Mouse (Mus musculus): ENCODE measurements around the gene Itga10. TPM values are rescaled to one million over a fixed set of nuclear protein-coding genes. Genes with fewer than 3 reads are reported as not detected.
"Not testable (repeated sequence)": the region's sequence is repeated elsewhere in the genome, so short reads cannot be mapped to it uniquely, and the experiment has no call there.

Gene Itga10
- total and polyA plus RNA-seq, 2 experiments from 2014 or later = 0.57 to 2.8 TPM

DNA sequence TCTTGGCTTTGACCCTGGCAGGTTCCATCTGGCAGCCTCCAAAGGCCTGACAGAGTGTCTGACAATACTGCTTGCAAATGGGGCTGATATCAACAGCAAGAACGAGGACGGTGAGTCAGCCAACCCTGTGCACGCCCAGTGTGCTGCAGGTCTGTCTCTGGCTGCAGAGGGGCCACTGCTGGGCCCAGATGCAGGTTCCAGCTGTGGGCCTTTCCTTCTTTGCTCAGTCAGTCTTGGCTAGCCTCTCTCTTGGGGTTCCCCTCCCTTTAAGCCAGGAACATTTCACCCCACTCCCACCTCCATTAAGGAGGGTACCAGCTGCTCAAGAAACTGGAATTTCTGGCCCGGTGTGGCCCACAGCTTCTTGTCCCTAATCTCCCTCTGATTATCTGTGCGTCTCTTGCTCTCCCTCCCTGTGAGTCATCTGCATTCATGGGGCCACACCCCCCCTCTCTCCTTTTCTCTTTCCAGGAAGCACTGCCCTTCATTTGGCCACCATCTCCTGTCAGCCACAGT is 33.8 kb downstream of the Itga10 start:
- no peak for DNase-seq

GRCm38 (mm10) chr3:96680269-96680956 is 35.0 kb downstream of the Itga10 start:
- peak; percentile 50 for DNase-seq
- no peak overlapping the region for H3K4me2 ChIP-seq (ENCODE audit: low read depth)
- H3K36me3 ChIP-seq (ENCODE audit: insufficient read depth) = no peaks in the 10 kb centered on the region
- no peaks in the 10 kb centered on the region for H3K9me3 ChIP-seq (ENCODE audit: low read length)
- H3K27ac ChIP-seq (ENCODE audit: low read depth, low read length) = no peak overlapping the region
- no peaks in the 10 kb centered on the region; the same call in 1 of the 2 replicates for H3K27me3 ChIP-seq (ENCODE audit: insufficient read depth, low read length)
- WGBS = 15% methylated on average over 12 of the region's 12 CpGs
- no peak overlapping the region for H3K4me3 ChIP-seq (ENCODE audit: low read depth, low read length)
- ATAC-seq = peak; percentile 85
- no peak for TF ChIP-seq CTCF (IDR thresholded peaks at IDR 0.05; ENCODE audit: low read depth)
- no peak overlapping the region for H3K9ac ChIP-seq
- peaks cover 7% of the 10 kb centered on the region; the same call in 1 of the 2 replicates for H3K4me1 ChIP-seq (ENCODE audit: insufficient read depth)

More for the DNA sequence above, 33.8 kb downstream of the Itga10 start:
- Histone ChIP-seq H3K27ac (ENCODE audit: low read depth, low read length) (no peak overlapping the region), H3K9ac (no peak overlapping the region), H3K36me3 (ENCODE audit: insufficient read depth) (no peaks in the 10 kb centered on the region), H3K9me3 (ENCODE audit: low read length) (no peaks in the 10 kb centered on the region), H3K4me2 (ENCODE audit: low read depth) (no peak overlapping the region), H3K4me3 (ENCODE audit: low read depth, low read length) (no peak overlapping the region), H3K27me3 (ENCODE audit: insufficient read depth, low read length) (no peaks in the 10 kb centered on the region; the same call in 1 of the 2 replicates), H3K4me1 (ENCODE audit: insufficient read depth) (peaks cover 7% of the 10 kb centered on the region; the same call in 1 of the 2 replicates)
- 24% methylated on average over 5 of the region's 5 CpGs for WGBS
- no peak for ATAC-seq
- TF ChIP-seq CTCF (IDR thresholded peaks at IDR 0.05; ENCODE audit: low read depth) = no peak

DNA sequence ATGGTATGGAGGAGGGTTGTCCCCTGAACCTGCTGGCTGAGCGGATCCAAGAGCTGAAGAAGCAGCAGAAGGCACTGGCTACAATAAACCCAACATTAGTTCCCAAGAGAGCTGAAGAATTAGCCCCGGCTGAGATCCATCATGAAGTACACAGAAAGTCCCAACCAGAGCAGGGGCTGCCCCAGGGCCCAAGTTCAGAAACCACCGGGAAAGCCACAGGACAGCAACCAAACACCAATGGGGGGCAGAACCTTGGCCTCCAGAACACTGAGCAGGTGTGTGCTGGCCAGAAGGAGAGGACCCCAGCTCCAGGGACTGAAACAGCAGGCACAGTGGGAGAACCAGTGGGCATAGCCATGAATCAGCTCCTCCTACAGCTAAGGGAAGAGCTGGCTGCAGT is 38.1 kb downstream of the Itga10 start:
- H3K4me1 ChIP-seq (ENCODE audit: insufficient read depth) = peaks cover 7% of the 10 kb centered on the region; the same call in 1 of the 2 replicates
- no peak for TF ChIP-seq CTCF (IDR thresholded peaks at IDR 0.05; ENCODE audit: low read depth)
- no peaks in the 10 kb centered on the region; the same call in 1 of the 2 replicates for H3K27me3 ChIP-seq (ENCODE audit: insufficient read depth, low read length)
- H3K4me2 ChIP-seq (ENCODE audit: low read depth) = no peak overlapping the region
- H3K9me3 ChIP-seq (ENCODE audit: low read length) = no peaks in the 10 kb centered on the region
- ATAC-seq = no peak
- no peak overlapping the region for H3K27ac ChIP-seq (ENCODE audit: low read depth, low read length)
- no peak for DNase-seq
- no peak overlapping the region for H3K9ac ChIP-seq
- no peaks in the 10 kb centered on the region for H3K36me3 ChIP-seq (ENCODE audit: insufficient read depth)
- H3K4me3 ChIP-seq (ENCODE audit: low read depth, low read length) = no peak overlapping the region
- WGBS = 82% methylated on average over 3 of the region's 3 CpGs

DNA sequence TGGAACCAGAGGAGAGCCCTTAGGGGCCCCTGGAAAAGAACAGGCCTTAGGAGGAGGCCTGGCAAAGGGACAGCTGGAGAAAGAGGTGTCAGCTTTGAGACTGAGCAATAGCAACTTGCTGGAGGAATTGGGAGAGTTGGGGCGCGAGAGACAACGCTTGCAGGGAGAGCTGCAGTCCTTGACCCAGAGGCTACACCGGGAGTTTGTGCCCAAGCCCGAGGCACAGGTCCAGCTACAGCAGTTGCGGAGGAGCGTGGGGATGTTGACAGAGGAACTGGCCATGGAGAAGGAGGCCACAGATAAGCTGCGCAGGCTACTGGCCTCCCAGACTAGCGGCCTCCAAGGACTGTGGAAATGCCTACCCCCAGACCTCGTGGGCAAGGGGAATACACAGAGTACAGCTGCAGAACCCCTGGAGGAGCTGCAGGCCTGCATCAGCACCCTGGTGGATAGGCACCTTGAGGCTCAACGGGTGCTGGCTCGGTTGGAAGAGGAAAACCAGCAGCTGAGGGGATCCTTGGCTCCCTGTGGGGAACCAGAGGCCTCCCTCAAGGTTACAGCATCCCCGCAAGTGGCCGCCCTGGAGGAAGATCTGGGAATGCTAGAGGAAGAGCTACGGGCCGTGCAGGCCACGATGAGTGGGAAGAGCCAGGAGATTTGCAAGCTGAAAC is 38.9 kb downstream of the Itga10 start:
- no peak overlapping the region for H3K4me3 ChIP-seq (ENCODE audit: low read depth, low read length)
- no peaks in the 10 kb centered on the region; the same call in 1 of the 2 replicates for H3K27me3 ChIP-seq (ENCODE audit: insufficient read depth, low read length)
- H3K9me3 ChIP-seq (ENCODE audit: low read length) = no peaks in the 10 kb centered on the region
- H3K4me1 ChIP-seq (ENCODE audit: insufficient read depth) = peaks cover 7% of the 10 kb centered on the region; the same call in 1 of the 2 replicates
- no peak overlapping the region for H3K27ac ChIP-seq (ENCODE audit: low read depth, low read length)
- no peak for ATAC-seq
- no peak for TF ChIP-seq CTCF (IDR thresholded peaks at IDR 0.05; ENCODE audit: low read depth)
- H3K4me2 ChIP-seq (ENCODE audit: low read depth) = peak overlapping the region; percentile 43
- no peak overlapping the region for H3K9ac ChIP-seq
- DNase-seq = no peak
- no peaks in the 10 kb centered on the region for H3K36me3 ChIP-seq (ENCODE audit: insufficient read depth)
- 61% methylated on average over 17 of the region's 17 CpGs for WGBS

DNA sequence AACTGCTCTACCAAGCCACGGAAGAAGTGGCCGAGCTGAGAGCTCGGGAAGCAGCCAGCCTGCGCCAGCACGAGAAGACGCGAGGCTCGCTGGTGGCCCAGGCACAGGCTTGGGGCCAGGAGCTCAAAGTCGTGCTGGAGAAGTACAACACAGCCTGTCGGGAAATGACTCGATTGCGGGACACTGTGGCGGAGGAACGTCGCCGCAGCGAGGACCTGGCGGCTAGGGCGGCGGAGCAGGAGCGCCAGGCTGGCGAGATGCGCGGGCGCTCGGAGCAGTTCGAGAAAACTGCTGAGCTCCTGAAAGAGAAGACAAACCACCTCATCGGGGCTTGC is 39.4 kb downstream of the Itga10 start:
- no peak for ATAC-seq
- no peak overlapping the region for H3K9ac ChIP-seq
- H3K27ac ChIP-seq (ENCODE audit: low read depth, low read length) = no peak overlapping the region
- H3K9me3 ChIP-seq (ENCODE audit: low read length) = no peaks in the 10 kb centered on the region
- H3K27me3 ChIP-seq (ENCODE audit: insufficient read depth, low read length) = no peaks in the 10 kb centered on the region; the same call in 1 of the 2 replicates
- WGBS = 33% methylated on average over 28 of the region's 28 CpGs
- no peak for TF ChIP-seq CTCF (IDR thresholded peaks at IDR 0.05; ENCODE audit: low read depth)
- peaks cover 7% of the 10 kb centered on the region; the same call in 1 of the 2 replicates for H3K4me1 ChIP-seq (ENCODE audit: insufficient read depth)
- no peak for DNase-seq
- peak overlapping the region; percentile 43 for H3K4me2 ChIP-seq (ENCODE audit: low read depth)
- H3K36me3 ChIP-seq (ENCODE audit: insufficient read depth) = no peaks in the 10 kb centered on the region
- 0 out of 2 replicates have a peak overlapping the region, but pooled peaks have one; percentile 5 for H3K4me3 ChIP-seq (ENCODE audit: low read depth, low read length)

DNA sequence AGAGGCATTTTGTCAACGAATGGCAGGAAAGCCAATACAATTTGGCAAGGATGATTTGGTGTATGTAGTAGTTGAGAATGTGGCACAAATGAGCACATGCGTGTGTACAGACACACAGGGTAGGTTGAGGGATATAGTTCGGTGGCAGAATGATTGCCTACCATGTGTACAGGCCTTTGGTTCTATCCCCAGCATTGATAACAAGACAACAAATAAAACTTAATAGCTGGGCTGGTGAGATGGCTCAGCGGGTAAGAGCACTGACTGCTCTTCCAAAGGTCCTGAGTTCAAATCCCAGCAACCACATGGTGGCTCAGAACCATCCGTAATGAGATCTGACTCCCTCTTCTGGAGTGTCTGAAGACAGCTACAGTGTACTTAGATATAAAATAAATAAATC is 40.7 kb downstream of the Itga10 start:
- WGBS = 90% methylated on average over 5 of the region's 5 CpGs
- ATAC-seq; H3K4me1 ChIP-seq (ENCODE audit: insufficient read depth); H3K9me3 ChIP-seq (ENCODE audit: low read length); H3K36me3 ChIP-seq (ENCODE audit: insufficient read depth); DNase-seq; H3K27me3 ChIP-seq (ENCODE audit: insufficient read depth, low read length); H3K4me2 ChIP-seq (ENCODE audit: low read depth); H3K27ac ChIP-seq (ENCODE audit: low read depth, low read length); H3K9ac ChIP-seq; H3K4me3 ChIP-seq (ENCODE audit: low read depth, low read length): not testable (repeated sequence)

- no peak overlapping the region for H3K4me3 ChIP-seq (ENCODE audit: low read depth, low read length)
- no peaks in the 10 kb centered on the region for H3K36me3 ChIP-seq (ENCODE audit: insufficient read depth)
- no peaks in the 10 kb centered on the region for H3K9me3 ChIP-seq (ENCODE audit: low read length)
- H3K4me1 ChIP-seq (ENCODE audit: insufficient read depth) = no peaks in the 10 kb centered on the region
- TF ChIP-seq CTCF (IDR thresholded peaks at IDR 0.05; ENCODE audit: low read depth) = no peak
- no peak for ATAC-seq
- no peak overlapping the region for H3K27ac ChIP-seq (ENCODE audit: low read depth, low read length)
- no peak overlapping the region for H3K4me2 ChIP-seq (ENCODE audit: low read depth)
- 87% methylated on average over 11 of the region's 11 CpGs for WGBS
- DNase-seq = no peak
- H3K9ac ChIP-seq = no peak overlapping the region
- H3K27me3 ChIP-seq (ENCODE audit: insufficient read depth, low read length) = no peaks in the 10 kb centered on the region; the same call in 1 of the 2 replicates
Observed at GRCm38 (mm10) chr3:96688854-96689253, 43.5 kb downstream of the Itga10 start.
